Mouse (Mus musculus): Measurements from ENCODE around the gene Igsf9. TPM values are rescaled to one million over a fixed set of nuclear protein-coding genes. Genes with fewer than 3 reads are reported as not detected.

The Igsf9 gene
- polyA plus RNA-seq, 1 experiment from 2014 or later: 20.4 TPM

Other genes starting within 250 kb of the Igsf9 start
- not detected in 2 replicates for gene Atp1a4, start 223.4 kb upstream of the Igsf9 start, polyA plus RNA-seq (2015; fragmentation: Nextera tagmentation; extraction: Ambion mirVana)
- gene Igsf8, start 220.1 kb upstream of the Igsf9 start, polyA plus RNA-seq (2015; fragmentation: Nextera tagmentation; extraction: Ambion mirVana): 42.5 and 46.0 TPM in 2 replicates
- gene Atp1a2, start 183.7 kb upstream of the Igsf9 start, polyA plus RNA-seq (2015; fragmentation: Nextera tagmentation; extraction: Ambion mirVana): 6.2 and 6.7 TPM in 2 replicates
- not detected in 2 replicates for gene Kcnj9, start 152.5 kb upstream of the Igsf9 start, polyA plus RNA-seq (2015; fragmentation: Nextera tagmentation; extraction: Ambion mirVana)
- 0.15 and 0.20 TPM in 2 replicates for gene Kcnj10, start 140.6 kb upstream of the Igsf9 start, polyA plus RNA-seq (2015; fragmentation: Nextera tagmentation; extraction: Ambion mirVana)
- 5.0 and 6.2 TPM in 2 replicates for gene Pigm, start 105.2 kb upstream of the Igsf9 start, polyA plus RNA-seq (2015; fragmentation: Nextera tagmentation; extraction: Ambion mirVana)
- 0.57 and 0.64 TPM in 2 replicates for gene Slamf9, start 6.4 kb upstream of the Igsf9 start, polyA plus RNA-seq (2015; fragmentation: Nextera tagmentation; extraction: Ambion mirVana)
- 662 and 695 TPM in 2 replicates for gene Tagln2, start 18.3 kb downstream of the Igsf9 start, polyA plus RNA-seq (2015; fragmentation: Nextera tagmentation; extraction: Ambion mirVana)
- gene Cfap45, start 39.0 kb downstream of the Igsf9 start, polyA plus RNA-seq (2015; fragmentation: Nextera tagmentation; extraction: Ambion mirVana): 15.4 and 19.2 TPM in 2 replicates
- 0.11 and 0.34 TPM in 2 replicates for gene Vsig8, start 74.2 kb downstream of the Igsf9 start, polyA plus RNA-seq (2015; fragmentation: Nextera tagmentation; extraction: Ambion mirVana)
- 0.21 TPM in 1 of 2 replicates, not detected in the other for gene Slamf8, start 108.8 kb downstream of the Igsf9 start, polyA plus RNA-seq (2015; fragmentation: Nextera tagmentation; extraction: Ambion mirVana)
- not detected in 2 replicates for gene Fcrl6, start 120.8 kb downstream of the Igsf9 start, polyA plus RNA-seq (2015; fragmentation: Nextera tagmentation; extraction: Ambion mirVana)
- 13.5 and 13.7 TPM in 2 replicates for gene Dusp23, start 151.2 kb downstream of the Igsf9 start, polyA plus RNA-seq (2015; fragmentation: Nextera tagmentation; extraction: Ambion mirVana)
- 0.14 and 1.0 TPM in 2 replicates for gene Crp, start 216.3 kb downstream of the Igsf9 start, polyA plus RNA-seq (2015; fragmentation: Nextera tagmentation; extraction: Ambion mirVana)

All from lung, embryonic 16.5 days (tissue).